Mouse (Mus musculus) liver, adult 2 months (tissue): Measurements from ENCODE around the gene Nlrp6.

ENCODE experiments used
- CTCF ChIP-seq: fragments of 200-500 bp; IDR thresholded peaks from 2 replicates; pipeline ENCODE4 v1.5.1; 2011; ENCODE audit warnings: low read depth, low read length, control low read depth
- POLR2A ChIP-seq: fragments of 200-500 bp; IDR thresholded peaks from 2 replicates; pipeline ENCODE4 v1.6.1; 2011; ENCODE audit warnings: low read length, control low read depth; ENCODE audit not compliant: insufficient read depth; ENCODE audit errors: extremely low read depth

- TF ChIP-seq CTCF = no peak
- no peak for TF ChIP-seq POLR2A
Observed at GRCm38 (mm10) chr7:140944236-140944635, 23.5 kb downstream of the Nlrp6 start.
